Mouse (Mus musculus) adrenal gland, adult 8-10 months (tissue): Measurements from ENCODE around the gene Fam163b. TPM values are rescaled to one million over a fixed set of nuclear protein-coding genes. Genes with fewer than 3 reads are reported as not detected.
A peak's percentile ranks its signal among the peaks of the same experiment; 100 is the strongest.

ENCODE experiments used
- DNase-seq: peaks from one replicate; pipeline ENCODE4 v3.0.0; 2022
- total RNA-seq, 4 experiments: library from RNA; stranded (reverse); gene quantifications; 2 replicates each; pipeline ENCODE4 v1.2.4; 2022

Fam163b gene
- 1 to 10 TPM; 2.5 to 4.4 (median 3.5) TPM for total RNA-seq

GRCm38 (mm10) chr2:27141950-27142693, at the start of gene Fam163b:
Gene Fam163b, minus strand, starts transcription at chr2:27142491.
- peak; percentile 13 for DNase-seq

- no peak for DNase-seq
These were observed 47.7 kb upstream of the Fam163b start for GRCm38 (mm10) chr2:27189994-27190393.

GRCm38 (mm10) chr2:27187531-27187930, 45.2 kb upstream of the Fam163b start:
- no peak for DNase-seq

- peak; percentile 26 for DNase-seq
These were observed 41.4 kb upstream of the Fam163b start for GRCm38 (mm10) chr2:27183734-27184133.

GRCm38 (mm10) chr2:27181907-27182306, 39.6 kb upstream of the Fam163b start:
- DNase-seq = no peak

- DNase-seq = no peak
These were observed 36.8 kb upstream of the Fam163b start for GRCm38 (mm10) chr2:27179101-27179500.

GRCm38 (mm10) chr2:27175696-27176267, 33.5 kb upstream of the Fam163b start:
- no peak for DNase-seq

- no peak for DNase-seq
These were observed 32.0 kb upstream of the Fam163b start for GRCm38 (mm10) chr2:27174242-27174641.

- no peak for DNase-seq
These were observed 24.7 kb upstream of the Fam163b start for GRCm38 (mm10) chr2:27166999-27167398.

- no peak for DNase-seq
These were observed 23.8 kb upstream of the Fam163b start for GRCm38 (mm10) chr2:27166074-27166473.

GRCm38 (mm10) chr2:27164796-27165590, 22.7 kb upstream of the Fam163b start, which contains the start of gene Dbh:
Gene Dbh, plus strand, starts transcription at chr2:27165233.
- peak; percentile 61 for DNase-seq

- DNase-seq = no peak
These were observed 21.6 kb upstream of the Fam163b start for GRCm38 (mm10) chr2:27163851-27164250.

- DNase-seq = no peak
These were observed 20.4 kb upstream of the Fam163b start for GRCm38 (mm10) chr2:27162656-27163055.

GRCm38 (mm10) chr2:27161526-27161925, 19.2 kb upstream of the Fam163b start:
- DNase-seq = peak; percentile 55

GRCm38 (mm10) chr2:27156596-27156995, 14.3 kb upstream of the Fam163b start:
- DNase-seq = peak; percentile 42

GRCm38 (mm10) chr2:27154466-27155185, 12.3 kb upstream of the Fam163b start:
- DNase-seq = no peak

GRCm38 (mm10) chr2:27149457-27149856, 7.2 kb upstream of the Fam163b start:
- DNase-seq = no peak

- no peak for DNase-seq
These were observed 4.5 kb upstream of the Fam163b start for GRCm38 (mm10) chr2:27146840-27147239.

GRCm38 (mm10) chr2:27144957-27145356, 2.7 kb upstream of the Fam163b start:
- DNase-seq = no peak

GRCm38 (mm10) chr2:27138356-27138755, 3.9 kb downstream of the Fam163b start:
- no peak for DNase-seq

GRCm38 (mm10) chr2:27136789-27137188, 5.5 kb downstream of the Fam163b start:
- no peak for DNase-seq

- no peak for DNase-seq
These were observed 6.0 kb downstream of the Fam163b start for GRCm38 (mm10) chr2:27136336-27136735.

GRCm38 (mm10) chr2:27135935-27136334, 6.4 kb downstream of the Fam163b start:
- DNase-seq = no peak
